Mouse (Mus musculus) neural tube, embryonic 15.5 days (tissue): ENCODE results near the gene Serpina3g. TPM values are rescaled to one million over a fixed set of nuclear protein-coding genes. Genes with fewer than 3 reads are reported as not detected.

Experiments used
- ATAC-seq: fragments of 200-750 bp; cut with Nextera tagmentation; 2 replicates; pipeline ENCODE4 v1.8.0; 2017; ENCODE audit warnings: mild to moderate bottlenecking, moderate TSS enrichment, moderate library complexity; ENCODE audit not compliant: low FRiP score
- H3K27ac ChIP-seq: fragments of 300-500 bp; sonication (generic); replicated peaks from 2 replicates; pipeline ENCODE4 v1.5.1; 2015; ENCODE audit warnings: mild to moderate bottlenecking, inconsistent platforms
- H3K27me3 ChIP-seq: fragments of 300-500 bp; sonication (generic); replicated peaks from 2 replicates; pipeline ENCODE4 v1.6.1; 2015; ENCODE audit warnings: inconsistent platforms
- H3K36me3 ChIP-seq: fragments of 300-500 bp; sonication (generic); 2 replicates; pipeline ENCODE4 v1.6.1; 2015; ENCODE audit warnings: inconsistent platforms
- H3K4me1 ChIP-seq: fragments of 300-500 bp; sonication (generic); 2 replicates; pipeline ENCODE4 v1.6.1; 2015; ENCODE audit warnings: inconsistent platforms
- H3K4me2 ChIP-seq: fragments of 300-500 bp; sonication (generic); 2 replicates; pipeline ENCODE4 v1.6.1; 2015; ENCODE audit warnings: inconsistent platforms, mild to moderate bottlenecking, moderate library complexity
- H3K4me3 ChIP-seq: fragments of 300-500 bp; sonication (generic); replicated peaks from 2 replicates; pipeline ENCODE4 v1.5.1; 2015; ENCODE audit warnings: mild to moderate bottlenecking, inconsistent platforms
- H3K9ac ChIP-seq: fragments of 300-500 bp; sonication (generic); replicated peaks from 2 replicates; pipeline ENCODE4 v1.6.1; 2015; ENCODE audit warnings: mild to moderate bottlenecking, inconsistent platforms
- H3K9me3 ChIP-seq: fragments of 300-500 bp; sonication (generic); replicated peaks from 2 replicates; pipeline ENCODE4 v1.6.1; 2016; ENCODE audit warnings: inconsistent platforms
- WGBS: fragments of 180-500 bp; shearing (Covaris S2); methylation state at CpG from one replicate; pipeline ENCODE4 v1.1.7; 2015; ENCODE audit warnings: mixed read lengths; 5-methylcytosine and 5-hydroxymethylcytosine counted together
- polyA plus RNA-seq: library from polyadenylated mRNA; unstranded; fragments of >200 nt; fragmentation: Nextera tagmentation; extraction: Ambion mirVana; gene quantifications from 2 replicates; pipeline ENCODE4 v1.2.1, GENCODE M21; 2015

Gene Serpina3g
- polyA plus RNA-seq, result 3.8 and 17.8 TPM in 2 replicates

GRCm38 (mm10) chr12:104235915-104236314 is at the start of gene Serpina3g:
Gene Serpina3g (plus strand): TSS chr12:104236245.
- H3K4me1 ChIP-seq, result no peaks in the 10 kb centered on the region
- WGBS, result 72% methylated on average over 5 of the region's 5 CpGs
- no peaks in the 10 kb centered on the region for H3K36me3 ChIP-seq
- no peak within 1 kb of the TSS for H3K27ac ChIP-seq
- H3K4me3 ChIP-seq, result no peak within 1 kb of the TSS
- H3K9ac ChIP-seq, result no peak within 1 kb of the TSS
- no peaks in the 10 kb centered on the region for H3K27me3 ChIP-seq
- ATAC-seq, result no peak
- H3K4me2 ChIP-seq, result no peak within 1 kb of the TSS
- H3K9me3 ChIP-seq, result no peaks in the 10 kb centered on the region

GRCm38 (mm10) chr12:104189246-104189645 is 46.8 kb upstream of the Serpina3g start:
- Histone ChIP-seq H3K4me1 (no peaks in the 10 kb centered on the region), H3K27ac (no peak overlapping the region), H3K4me2 (no peak overlapping the region), H3K9me3 (no peaks in the 10 kb centered on the region), H3K4me3 (no peak overlapping the region), H3K9ac (no peak overlapping the region), H3K36me3 (no peaks in the 10 kb centered on the region), H3K27me3 (no peaks in the 10 kb centered on the region)
- no peak for ATAC-seq
- 88% methylated on average over 2 of the region's 2 CpGs for WGBS

- H3K27ac ChIP-seq, result no peak overlapping the region
Measured at GRCm38 (mm10) chr12:104190852-104191251, 45.2 kb upstream of the Serpina3g start.

GRCm38 (mm10) chr12:104209149-104209548 is 26.9 kb upstream of the Serpina3g start:
- no peaks in the 10 kb centered on the region for H3K4me1 ChIP-seq
- 79% methylated on average over 4 of the region's 4 CpGs for WGBS
- H3K9me3 ChIP-seq, result no peaks in the 10 kb centered on the region
- H3K27me3 ChIP-seq, result no peaks in the 10 kb centered on the region
- no peak overlapping the region for H3K4me2 ChIP-seq
- H3K4me3 ChIP-seq, result no peak overlapping the region
- ATAC-seq, result no peak
- no peaks in the 10 kb centered on the region for H3K36me3 ChIP-seq
- H3K9ac ChIP-seq, result no peak overlapping the region
- no peak overlapping the region for H3K27ac ChIP-seq

More at GRCm38 (mm10) chr12:104190852-104191251, 45.2 kb upstream of the Serpina3g start:
- no peaks in the 10 kb centered on the region for H3K9me3 ChIP-seq
- no peak overlapping the region for H3K4me3 ChIP-seq
- H3K36me3 ChIP-seq, result no peaks in the 10 kb centered on the region
- ATAC-seq, result no peak
- H3K9ac ChIP-seq, result no peak overlapping the region
- no peak overlapping the region for H3K4me2 ChIP-seq
- H3K27me3 ChIP-seq, result no peaks in the 10 kb centered on the region
- H3K4me1 ChIP-seq, result no peaks in the 10 kb centered on the region

GRCm38 (mm10) chr12:104209802-104210201 is 26.2 kb upstream of the Serpina3g start:
- Histone ChIP-seq H3K4me2 (no peak overlapping the region), H3K4me1 (no peaks in the 10 kb centered on the region), H3K9ac (no peak overlapping the region), H3K9me3 (no peaks in the 10 kb centered on the region), H3K36me3 (no peaks in the 10 kb centered on the region), H3K27me3 (no peaks in the 10 kb centered on the region), H3K27ac (no peak overlapping the region), H3K4me3 (no peak overlapping the region)
- WGBS, result 97% methylated on average over 2 of the region's 2 CpGs
- no peak for ATAC-seq

GRCm38 (mm10) chr12:104213689-104214444 is 22.2 kb upstream of the Serpina3g start:
- H3K4me2 ChIP-seq, result no peak overlapping the region
- H3K27ac ChIP-seq, result no peak overlapping the region
- no peak overlapping the region for H3K4me3 ChIP-seq
- no peaks in the 10 kb centered on the region for H3K27me3 ChIP-seq
- H3K9me3 ChIP-seq, result no peaks in the 10 kb centered on the region
- H3K36me3 ChIP-seq, result no peaks in the 10 kb centered on the region
- 69% methylated on average over 2 of the region's 2 CpGs for whole genome bisulfite sequencing
- H3K9ac ChIP-seq, result no peak overlapping the region
- ATAC-seq, result no peak
- H3K4me1 ChIP-seq, result no peaks in the 10 kb centered on the region

- Histone ChIP-seq H3K27me3 (no peaks in the 10 kb centered on the region), H3K9ac (no peak within 1 kb of the TSS), H3K9me3 (no peaks in the 10 kb centered on the region), H3K4me3 (no peak within 1 kb of the TSS), H3K36me3 (no peaks in the 10 kb centered on the region), H3K4me1 (no peaks in the 10 kb centered on the region), H3K27ac (no peak within 1 kb of the TSS), H3K4me2 (no peak within 1 kb of the TSS)
- ATAC-seq, result no peak
- WGBS, result 90% methylated on average over 1 of the region's 1 CpGs
Measured at GRCm38 (mm10) chr12:104214445-104214753, 21.6 kb upstream of the Serpina3g start, which contains the start of gene Serpina3f. Gene Serpina3f (plus strand): TSS chr12:104214544.

GRCm38 (mm10) chr12:104215249-104215648 is 20.8 kb upstream of the Serpina3g start:
- Histone ChIP-seq H3K27me3 (no peaks in the 10 kb centered on the region), H3K36me3 (no peaks in the 10 kb centered on the region), H3K4me2 (no peak overlapping the region), H3K27ac (no peak overlapping the region), H3K9me3 (no peaks in the 10 kb centered on the region), H3K4me1 (no peaks in the 10 kb centered on the region), H3K4me3 (no peak overlapping the region), H3K9ac (no peak overlapping the region)
- ATAC-seq, result no peak
- 95% methylated on average over 1 of the region's 1 CpGs for whole genome bisulfite sequencing

- Histone ChIP-seq H3K4me3 (no peak overlapping the region), H3K9ac (no peak overlapping the region), H3K4me2 (no peak overlapping the region), H3K4me1 (no peaks in the 10 kb centered on the region), H3K36me3 (no peaks in the 10 kb centered on the region), H3K27ac (no peak overlapping the region), H3K27me3 (no peaks in the 10 kb centered on the region), H3K9me3 (no peaks in the 10 kb centered on the region)
- WGBS, result 91% methylated on average over 1 of the region's 1 CpGs
- no peak for ATAC-seq
Measured at GRCm38 (mm10) chr12:104221616-104222015, 14.4 kb upstream of the Serpina3g start.

GRCm38 (mm10) chr12:104223690-104224089 is 12.4 kb upstream of the Serpina3g start:
- Histone ChIP-seq H3K9me3 (no peaks in the 10 kb centered on the region), H3K9ac (no peak overlapping the region), H3K27ac (no peak overlapping the region), H3K4me2 (no peak overlapping the region), H3K36me3 (no peaks in the 10 kb centered on the region), H3K4me3 (no peak overlapping the region), H3K4me1 (no peaks in the 10 kb centered on the region), H3K27me3 (no peaks in the 10 kb centered on the region)
- 72% methylated on average over 1 of the region's 1 CpGs for WGBS
- ATAC-seq, result no peak

GRCm38 (mm10) chr12:104224598-104225300 is 11.3 kb upstream of the Serpina3g start:
- no peak for ATAC-seq
- H3K4me2 ChIP-seq, result no peak overlapping the region
- no peak overlapping the region for H3K4me3 ChIP-seq
- no peaks in the 10 kb centered on the region for H3K27me3 ChIP-seq
- no peaks in the 10 kb centered on the region for H3K36me3 ChIP-seq
- no peak overlapping the region for H3K27ac ChIP-seq
- 76% methylated on average over 7 of the region's 7 CpGs for WGBS
- H3K4me1 ChIP-seq, result no peaks in the 10 kb centered on the region
- H3K9ac ChIP-seq, result no peak overlapping the region
- no peaks in the 10 kb centered on the region for H3K9me3 ChIP-seq

- Histone ChIP-seq H3K4me2 (no peak overlapping the region), H3K9me3 (no peaks in the 10 kb centered on the region), H3K27ac (no peak overlapping the region), H3K36me3 (no peaks in the 10 kb centered on the region), H3K9ac (no peak overlapping the region), H3K27me3 (no peaks in the 10 kb centered on the region), H3K4me3 (no peak overlapping the region), H3K4me1 (no peaks in the 10 kb centered on the region)
- ATAC-seq, result no peak
- 85% methylated on average over 2 of the region's 2 CpGs for WGBS
Measured at GRCm38 (mm10) chr12:104230762-104231161, 5.3 kb upstream of the Serpina3g start.
